Mouse (Mus musculus): ENCODE data around the gene Slc35d2.

Slc35d2 gene

DNA sequence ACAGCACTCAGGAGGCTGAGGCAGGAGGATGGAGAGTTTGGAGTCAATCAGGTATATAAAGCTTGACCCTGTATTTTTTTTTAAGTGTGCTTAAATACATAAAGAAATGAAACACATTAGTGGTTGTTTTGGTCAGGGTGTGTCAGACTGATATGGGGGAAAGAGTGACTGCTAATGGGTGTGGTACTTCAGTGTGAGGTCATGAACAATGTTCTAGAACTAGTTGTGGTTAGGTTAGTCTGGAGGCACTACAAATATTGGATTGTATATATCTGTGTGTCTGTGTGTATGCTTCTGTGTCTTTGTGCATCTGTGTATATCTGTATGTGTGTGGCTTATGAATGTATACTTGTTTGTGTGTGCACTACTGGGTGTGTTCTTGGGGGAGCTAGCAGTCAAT is 79.6 kb downstream of the Slc35d2 start:
- no peak for DNase-seq

DNA sequence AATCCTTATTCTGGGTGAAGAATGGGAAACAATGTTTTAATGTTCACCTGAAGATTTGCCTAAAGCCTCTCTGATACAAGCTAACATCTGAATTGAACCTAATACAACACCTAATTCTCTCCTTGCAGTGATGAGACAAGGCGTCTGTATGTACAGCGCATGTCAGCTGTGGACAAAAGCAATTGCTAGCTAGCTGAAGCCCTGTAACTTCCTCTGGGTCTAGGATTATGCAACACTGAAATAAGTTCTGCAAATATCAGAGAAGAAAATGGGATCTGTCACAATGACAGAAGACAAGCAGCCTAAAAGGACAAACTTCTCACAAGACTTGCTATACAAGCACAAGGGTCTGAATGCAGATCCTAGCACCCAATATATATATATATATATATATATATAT is 80.7 kb downstream of the Slc35d2 start:
- DNase-seq, result no peak

Data from lung, postnatal 14 days (tissue).